Mouse (Mus musculus): Measurements from ENCODE around the gene Zc3h4.
"Not testable (repeated sequence)": the region's sequence is repeated elsewhere in the genome, so short reads cannot be mapped to it uniquely, and the experiment has no call there.

Gene Zc3h4

GRCm38 (mm10) chr7:16400689-16401611 is at the start of gene Zc3h4:
Zc3h4 (plus strand) TSS chr7:16400910.
- peak; percentile 53 to 79 for DNase-seq (ENCODE audit: low spot score in 2 of 2)

- DNase-seq (ENCODE audit: low spot score in 2 of 2): no peak
These were observed 44.7 kb upstream of the Zc3h4 start for GRCm38 (mm10) chr7:16355854-16356594.

- no peak for DNase-seq (ENCODE audit: low spot score in 2 of 2)
These were observed 43.1 kb upstream of the Zc3h4 start for GRCm38 (mm10) chr7:16357602-16358001.

- no peak for DNase-seq (ENCODE audit: low spot score in 2 of 2)
These were observed 36.4 kb upstream of the Zc3h4 start for GRCm38 (mm10) chr7:16364319-16364718.

GRCm38 (mm10) chr7:16364901-16365500 is 35.7 kb upstream of the Zc3h4 start:
- no peak for DNase-seq (ENCODE audit: low spot score in 2 of 2)

GRCm38 (mm10) chr7:16366133-16366646 is 34.5 kb upstream of the Zc3h4 start:
- DNase-seq (ENCODE audit: low spot score in 2 of 2): no peak

GRCm38 (mm10) chr7:16366669-16367068 is 34.0 kb upstream of the Zc3h4 start:
- DNase-seq (ENCODE audit: low spot score in 2 of 2): no peak

GRCm38 (mm10) chr7:16368835-16369234 is 31.9 kb upstream of the Zc3h4 start:
- DNase-seq (ENCODE audit: low spot score in 2 of 2): no peak

GRCm38 (mm10) chr7:16370596-16370995 is 30.1 kb upstream of the Zc3h4 start:
- no peak for DNase-seq (ENCODE audit: low spot score in 2 of 2)

- no peak for DNase-seq (ENCODE audit: low spot score in 2 of 2)
These were observed 27.0 kb upstream of the Zc3h4 start for GRCm38 (mm10) chr7:16373719-16374118.

GRCm38 (mm10) chr7:16374989-16375388 is 25.7 kb upstream of the Zc3h4 start:
- DNase-seq (ENCODE audit: low spot score in 2 of 2): no peak

- DNase-seq (ENCODE audit: low spot score in 2 of 2): peak in 1 of 2 experiments; percentile 31
These were observed 24.2 kb upstream of the Zc3h4 start for GRCm38 (mm10) chr7:16376505-16376904.

- peak; percentile 95 to 96 for DNase-seq (ENCODE audit: low spot score in 2 of 2)
These were observed 13.3 kb upstream of the Zc3h4 start, which contains the start of gene Sae1 for GRCm38 (mm10) chr7:16387160-16388041. Sae1 (minus strand) TSS chr7:16387806.

GRCm38 (mm10) chr7:16389942-16390341 is 10.8 kb upstream of the Zc3h4 start:
- not testable (repeated sequence) for DNase-seq (ENCODE audit: low spot score in 2 of 2)

- DNase-seq (ENCODE audit: low spot score in 2 of 2): no peak
These were observed 7.8 kb upstream of the Zc3h4 start for GRCm38 (mm10) chr7:16392923-16393322.

- DNase-seq (ENCODE audit: low spot score in 2 of 2): peak in 1 of 2 experiments; percentile 46
These were observed 4.8 kb upstream of the Zc3h4 start for GRCm38 (mm10) chr7:16395944-16396343.

GRCm38 (mm10) chr7:16397465-16397864 is 3.2 kb upstream of the Zc3h4 start:
- DNase-seq (ENCODE audit: low spot score in 2 of 2): no peak

GRCm38 (mm10) chr7:16398387-16399050 is 2.2 kb upstream of the Zc3h4 start:
- DNase-seq (ENCODE audit: low spot score in 2 of 2): no peak

GRCm38 (mm10) chr7:16399098-16399819 is 1.5 kb upstream of the Zc3h4 start:
- peak in 1 of 2 experiments; percentile 93 for DNase-seq (ENCODE audit: low spot score in 2 of 2)

All from left cerebral cortex, adult 9 months (tissue).